Mouse (Mus musculus) liver, embryonic 14.5 days (tissue): ENCODE results near the gene Myo18b. TPM values are rescaled to one million over a fixed set of nuclear protein-coding genes. Genes with fewer than 3 reads are reported as not detected.

Experiments
- ATAC-seq: fragments of 200-750 bp; cut with Nextera tagmentation; 2 replicates; pipeline ENCODE4 v1.8.0; 2017; ENCODE audit warnings: moderate number of reproducible peaks, mild to moderate bottlenecking, moderate library complexity; ENCODE audit not compliant: insufficient read depth
- DNase-seq, 3 experiments: peaks; one replicate each; pipeline ENCODE4 v3.0.0-alpha.2; 2012 to 2013; ENCODE audit warnings: low read depth in 3 of 3, low spot score in 3 of 3
- H3K27ac ChIP-seq: fragments of 300-500 bp; sonication (generic); 2 replicates; pipeline ENCODE4 v1.5.1; 2014; ENCODE audit warnings: moderate library complexity, mild to moderate bottlenecking, control low read depth, inconsistent platforms
- H3K27me3 ChIP-seq: fragments of 300-500 bp; sonication (generic); 2 replicates; pipeline ENCODE4 v1.6.1; 2014; ENCODE audit warnings: mild to moderate bottlenecking, low read length, moderate library complexity; ENCODE audit not compliant: control insufficient read depth, insufficient read depth
- H3K36me3 ChIP-seq: fragments of 300-500 bp; sonication (generic); replicated peaks from 2 replicates; pipeline ENCODE4 v1.6.1; 2014; ENCODE audit warnings: low read depth; ENCODE audit not compliant: control insufficient read depth, insufficient read depth
- H3K4me1 ChIP-seq, 2 experiments: fragments of 200-500 bp in 1 of 2; fragments of 300-500 bp in 1 of 2; sonication (generic) in 1 of 2; replicated peaks; 2 replicates each; pipeline ENCODE4 v1.6.1; 2012 to 2014; ENCODE audit warnings: antibody characterized with exemption in 1 of 2, inconsistent platforms in 1 of 2, low read length in 1 of 2; ENCODE audit not compliant: control insufficient read depth in 2 of 2, insufficient read depth in 2 of 2
- H3K4me2 ChIP-seq: fragments of 300-500 bp; sonication (generic); 2 replicates; pipeline ENCODE4 v1.6.1; 2014; ENCODE audit warnings: low read depth, mild to moderate bottlenecking, control low read depth, moderate library complexity
- H3K4me3 ChIP-seq, 2 experiments: fragments of 200-500 bp in 1 of 2; fragments of 300-500 bp in 1 of 2; sonication (generic) in 1 of 2; 2 replicates each; pipeline ENCODE4 v1.5.1; 2012 to 2014; ENCODE audit warnings: low read depth in 2 of 2, low read length in 2 of 2, mild to moderate bottlenecking in 2 of 2, control low read depth in 1 of 2, inconsistent platforms in 1 of 2, moderate library complexity in 1 of 2; ENCODE audit not compliant: insufficient read depth in 1 of 2
- H3K9ac ChIP-seq: fragments of 300-500 bp; sonication (generic); replicated peaks from 2 replicates; pipeline ENCODE4 v1.6.1; 2014; ENCODE audit warnings: mild to moderate bottlenecking, control low read depth, moderate library complexity
- H3K9me3 ChIP-seq: fragments of 300-500 bp; sonication (generic); 2 replicates; pipeline ENCODE4 v1.6.1; 2016; ENCODE audit warnings: low read length, mixed read lengths; ENCODE audit not compliant: control insufficient read depth
- CTCF ChIP-seq: IDR thresholded peaks from 2 replicates; pipeline ENCODE4 v1.5.1; 2016; ENCODE audit warnings: antibody characterized with exemption, low read depth, control low read depth
- EP300 ChIP-seq: IDR thresholded peaks from 2 replicates; pipeline ENCODE4 v1.6.1; 2016; ENCODE audit warnings: antibody characterized with exemption, low read depth
- WGBS: fragments of 180-500 bp; shearing (Covaris S2); extraction: QIAGEN DNeasy Blood & Tissue Kit; methylation state at CpG from one replicate; pipeline ENCODE4 v1.1.7; 2014; ENCODE audit not compliant: insufficient replicate concordance; 5-methylcytosine and 5-hydroxymethylcytosine counted together
- polyA plus RNA-seq, 2 experiments: library from polyadenylated mRNA; depleted of rRNA in 1 of 2; stranded (reverse) in 1 of 2; unstranded in 1 of 2; fragments of >200 nt; fragmentation: Nextera tagmentation in 1 of 2; extraction: Ambion mirVana in 1 of 2; gene quantifications; 2 replicates each; pipeline versions ENCODE4 v1.2.1 to v1.2.3; 2012 to 2014

Gene Myo18b
- polyA plus RNA-seq, 2 experiments, result 0.02 TPM; not detected in 1

- Histone ChIP-seq H3K4me1 (no peaks in the 10 kb centered on the region), H3K27me3 (peaks cover 3% of the 10 kb centered on the region), H3K9me3 (no peaks in the 10 kb centered on the region), H3K27ac (no peak overlapping the region), H3K36me3 (no peaks in the 10 kb centered on the region), H3K4me2 (no peak overlapping the region), H3K9ac (no peak overlapping the region), H3K4me3 (no peak overlapping the region)
- no peak for ATAC-seq
- 7% methylated on average over 6 of the region's 6 CpGs for WGBS
- TF ChIP-seq CTCF, result no peak
- no peak for TF ChIP-seq EP300
- DNase-seq, result no peak
Observed at GRCm38 (mm10) chr5:112656811-112657210, 239.4 kb downstream of the Myo18b start.

GRCm38 (mm10) chr5:112655986-112656541 is 240.1 kb downstream of the Myo18b start:
- Histone ChIP-seq H3K9me3 (no peaks in the 10 kb centered on the region), H3K4me3 (no peak overlapping the region), H3K4me1 (no peaks in the 10 kb centered on the region), H3K27ac (no peak overlapping the region), H3K4me2 (no peak overlapping the region), H3K36me3 (no peaks in the 10 kb centered on the region), H3K27me3 (peaks cover 3% of the 10 kb centered on the region), H3K9ac (no peak overlapping the region)
- no peak for DNase-seq
- TF ChIP-seq CTCF (no peak), EP300 (no peak)
- 2% methylated on average over 15 of the region's 15 CpGs for WGBS
- ATAC-seq, result no peak

GRCm38 (mm10) chr5:112655529-112655928 is 240.6 kb downstream of the Myo18b start:
- H3K9ac ChIP-seq, result no peak overlapping the region
- no peaks in the 10 kb centered on the region for H3K36me3 ChIP-seq
- no peak overlapping the region for H3K27ac ChIP-seq
- ATAC-seq, result no peak
- H3K4me3 ChIP-seq, result no peak overlapping the region
- no peaks in the 10 kb centered on the region for H3K9me3 ChIP-seq
- H3K27me3 ChIP-seq, result peaks cover 3% of the 10 kb centered on the region
- H3K4me1 ChIP-seq, result no peaks in the 10 kb centered on the region
- no peak for TF ChIP-seq CTCF
- no peak for TF ChIP-seq EP300
- DNase-seq, result no peak
- WGBS, result 4% methylated on average over 14 of the region's 14 CpGs
- H3K4me2 ChIP-seq, result no peak overlapping the region

GRCm38 (mm10) chr5:112652036-112652435 is 244.1 kb downstream of the Myo18b start:
- H3K9me3 ChIP-seq, result no peaks in the 10 kb centered on the region
- WGBS, result 53% methylated on average over 4 of the region's 4 CpGs
- TF ChIP-seq CTCF (no peak), EP300 (no peak)

GRCm38 (mm10) chr5:112649164-112649702 is 246.9 kb downstream of the Myo18b start:
- Histone ChIP-seq H3K27ac (no peak overlapping the region), H3K9ac (no peak overlapping the region), H3K4me3 (no peak overlapping the region), H3K27me3 (no peaks in the 10 kb centered on the region), H3K4me1 (no peaks in the 10 kb centered on the region), H3K9me3 (no peaks in the 10 kb centered on the region), H3K36me3 (no peaks in the 10 kb centered on the region), H3K4me2 (no peak overlapping the region)
- ATAC-seq (no peak), DNase-seq (no peak)
- WGBS, result 48% methylated on average over 6 of the region's 6 CpGs
- no peak for TF ChIP-seq EP300
- TF ChIP-seq CTCF, result no peak

More at GRCm38 (mm10) chr5:112652036-112652435, 244.1 kb downstream of the Myo18b start:
- no peak overlapping the region for H3K4me2 ChIP-seq
- DNase-seq (no peak), ATAC-seq (no peak)
- no peak overlapping the region for H3K27ac ChIP-seq
- H3K4me3 ChIP-seq, result no peak overlapping the region
- peaks cover 3% of the 10 kb centered on the region for H3K27me3 ChIP-seq
- H3K9ac ChIP-seq, result no peak overlapping the region
- H3K36me3 ChIP-seq, result no peaks in the 10 kb centered on the region
- no peaks in the 10 kb centered on the region for H3K4me1 ChIP-seq
